Mouse (Mus musculus) left cerebral cortex, postnatal 4 days (tissue): Measurements from ENCODE around the gene Slc22a14. TPM values are rescaled to one million over a fixed set of nuclear protein-coding genes. Genes with fewer than 3 reads are reported as not detected.
"Not testable (repeated sequence)": the region's sequence is repeated elsewhere in the genome, so short reads cannot be mapped to it uniquely, and the experiment has no call there.

ENCODE experiments used
- DNase-seq: peaks from one replicate; pipeline ENCODE4 v3.0.0-alpha.2; 2022
- intact Hi-C: fragments of 180-260 bp; cut with DNase I; formaldehyde crosslinking; loops from one replicate; pipeline ENCODE4 v1.15.1; 2025
- total RNA-seq, 2 experiments: library from RNA; stranded (reverse); gene quantifications; 2 replicates each; pipeline ENCODE4 v1.2.3; 2021

Gene Slc22a14
- not detected for total RNA-seq

DNA sequence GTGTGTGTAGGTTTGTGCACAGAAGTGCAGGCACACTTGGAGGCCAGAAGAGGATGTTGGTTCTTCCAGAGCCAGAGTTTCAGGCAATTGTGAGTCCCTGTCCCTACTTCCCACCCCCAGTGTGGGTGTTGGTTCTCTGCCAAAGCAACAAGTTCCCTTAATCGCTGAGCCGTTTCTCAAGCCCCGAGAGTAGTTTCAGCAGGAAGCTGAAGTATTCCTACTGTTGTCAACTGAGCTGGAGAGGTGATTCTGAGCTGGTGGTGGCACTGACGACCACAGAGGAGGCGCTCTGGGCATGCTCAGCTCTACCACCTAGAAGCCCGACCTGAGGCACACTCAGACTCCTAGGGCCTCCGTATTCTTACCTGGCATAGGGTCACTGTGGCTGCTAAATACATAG, at the start of gene Slc22a14:
Gene Slc22a14, minus strand, starts transcription at position 270 of the 400 bp plus-strand sequence.
- intact Hi-C loops, result no loop called here
- no peak for DNase-seq

DNA sequence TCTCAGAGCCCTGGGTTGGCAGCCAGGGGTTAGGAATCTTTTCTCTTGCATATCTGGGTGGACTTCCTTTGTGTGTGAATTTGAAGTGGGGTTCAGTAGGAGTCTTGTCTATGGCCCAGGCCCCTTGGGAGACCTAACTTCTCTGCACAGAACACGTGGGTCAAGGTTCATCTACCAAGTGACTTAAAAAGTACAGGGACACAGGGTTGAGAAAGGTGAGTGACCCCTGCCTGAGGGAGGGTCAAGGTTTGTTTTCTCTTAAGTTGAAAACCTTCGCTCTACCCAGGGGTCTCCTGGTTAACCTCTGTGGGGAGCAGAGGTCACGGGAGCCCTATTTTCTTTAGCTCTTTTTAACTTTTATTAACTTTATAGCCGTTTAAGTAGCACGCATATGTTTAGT, 44.5 kb upstream of the Slc22a14 start:
- DNase-seq, result no peak
- intact Hi-C loops, result no loop called here

DNA sequence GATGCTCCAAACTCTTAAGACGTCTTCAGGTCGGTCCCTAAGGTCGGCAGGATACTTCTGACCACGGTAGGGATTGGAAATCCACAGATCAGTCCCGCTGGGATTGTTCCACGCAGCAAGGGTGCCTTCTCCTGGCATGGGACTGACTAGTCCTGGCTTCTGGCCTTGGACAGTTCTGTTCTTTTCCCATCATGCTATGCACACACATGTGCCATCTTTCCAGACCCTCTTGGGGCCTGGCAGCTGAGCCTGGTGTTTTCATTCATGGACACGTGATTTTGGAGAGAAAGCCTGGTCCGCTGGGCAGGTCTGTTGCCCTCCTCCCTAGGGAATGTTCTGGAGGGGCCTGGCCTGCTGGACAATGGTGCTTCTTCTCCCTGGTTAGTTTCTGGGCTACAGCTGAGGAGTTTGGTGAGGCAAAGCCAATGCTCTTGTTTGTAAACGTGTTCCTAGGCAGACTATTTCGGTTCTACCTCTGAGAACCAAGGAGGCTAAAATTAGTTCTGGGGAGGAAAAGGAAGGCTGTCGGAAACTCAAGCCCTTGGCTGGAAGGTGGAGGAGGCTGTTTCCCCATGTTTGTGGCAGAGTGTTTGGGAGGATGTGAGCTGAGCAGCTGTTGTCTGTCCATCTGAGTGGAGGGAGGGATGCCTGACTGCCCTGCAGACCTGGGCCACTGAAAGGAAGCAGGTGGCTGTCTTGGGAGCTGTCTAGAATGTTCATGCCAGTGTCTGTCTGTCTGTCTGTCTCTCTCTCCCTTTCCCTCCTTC, 43.7 kb upstream of the Slc22a14 start:
- no peak for DNase-seq
- intact Hi-C loops, result no loop called here

DNA sequence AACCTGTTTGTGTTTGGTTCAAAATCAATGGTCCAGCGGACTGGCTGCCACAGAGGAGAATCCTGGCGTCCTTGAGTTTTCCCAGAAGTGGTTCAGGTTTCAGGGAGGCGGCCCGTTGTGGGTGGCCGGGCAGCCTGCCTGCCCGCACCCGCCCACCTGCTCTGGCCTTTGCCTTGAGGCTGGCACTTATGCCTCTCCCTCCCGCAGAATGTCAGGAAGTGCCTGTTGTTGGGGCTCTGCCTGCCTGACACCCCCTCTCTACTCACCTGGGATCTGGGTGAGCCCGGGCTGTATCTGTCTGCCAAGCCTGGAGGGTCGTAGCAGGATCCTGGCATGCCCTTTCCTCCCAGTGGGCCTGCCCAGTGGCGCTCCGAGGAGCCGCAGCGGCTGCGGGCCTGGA, 42.5 kb upstream of the Slc22a14 start:
- no peak for DNase-seq
- intact Hi-C loops, result no loop called here

DNA sequence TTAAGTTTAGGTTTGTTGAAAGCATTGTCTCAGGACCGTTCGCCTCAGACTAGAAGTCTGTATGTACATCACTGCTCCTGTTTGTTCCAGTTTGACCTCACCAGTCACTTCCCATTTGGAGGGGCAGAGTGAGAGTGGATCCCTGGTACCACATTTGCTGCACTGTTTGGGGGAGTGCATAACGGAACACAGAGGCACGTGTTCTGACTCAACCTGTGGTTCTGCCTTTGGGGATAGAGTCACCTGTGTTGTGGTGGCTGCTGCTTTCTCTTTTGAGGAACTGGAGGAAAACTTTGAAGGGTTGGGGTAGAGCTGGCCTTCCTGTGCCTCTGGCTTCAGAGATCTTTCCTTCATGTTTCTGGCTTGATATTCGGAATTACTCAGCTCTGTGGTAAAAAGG, 38.7 kb upstream of the Slc22a14 start:
- intact Hi-C loops, result no loop called here
- DNase-seq, result no peak

DNA sequence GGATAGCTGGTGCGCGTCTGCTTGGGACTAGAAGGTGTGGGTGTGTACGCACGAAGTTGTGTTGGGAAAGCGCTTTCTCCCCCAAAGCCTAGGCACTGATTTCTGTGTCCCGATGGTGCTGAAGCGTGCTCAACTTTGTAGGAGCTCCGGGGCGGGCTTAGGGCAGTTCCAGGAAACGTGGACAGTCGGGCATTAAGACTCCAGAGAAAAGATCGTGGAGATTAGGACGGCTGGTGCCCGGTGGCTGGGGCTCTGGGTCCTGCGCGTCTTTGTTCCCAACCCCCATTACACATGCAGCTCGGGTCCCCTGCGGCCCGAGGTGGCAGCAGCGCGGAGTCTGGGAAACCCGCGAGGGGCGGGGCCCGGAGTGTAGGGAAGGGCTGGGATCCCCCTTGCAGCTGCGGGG, 37.9 kb upstream of the Slc22a14 start:
- intact Hi-C loops, result no loop called here

DNA sequence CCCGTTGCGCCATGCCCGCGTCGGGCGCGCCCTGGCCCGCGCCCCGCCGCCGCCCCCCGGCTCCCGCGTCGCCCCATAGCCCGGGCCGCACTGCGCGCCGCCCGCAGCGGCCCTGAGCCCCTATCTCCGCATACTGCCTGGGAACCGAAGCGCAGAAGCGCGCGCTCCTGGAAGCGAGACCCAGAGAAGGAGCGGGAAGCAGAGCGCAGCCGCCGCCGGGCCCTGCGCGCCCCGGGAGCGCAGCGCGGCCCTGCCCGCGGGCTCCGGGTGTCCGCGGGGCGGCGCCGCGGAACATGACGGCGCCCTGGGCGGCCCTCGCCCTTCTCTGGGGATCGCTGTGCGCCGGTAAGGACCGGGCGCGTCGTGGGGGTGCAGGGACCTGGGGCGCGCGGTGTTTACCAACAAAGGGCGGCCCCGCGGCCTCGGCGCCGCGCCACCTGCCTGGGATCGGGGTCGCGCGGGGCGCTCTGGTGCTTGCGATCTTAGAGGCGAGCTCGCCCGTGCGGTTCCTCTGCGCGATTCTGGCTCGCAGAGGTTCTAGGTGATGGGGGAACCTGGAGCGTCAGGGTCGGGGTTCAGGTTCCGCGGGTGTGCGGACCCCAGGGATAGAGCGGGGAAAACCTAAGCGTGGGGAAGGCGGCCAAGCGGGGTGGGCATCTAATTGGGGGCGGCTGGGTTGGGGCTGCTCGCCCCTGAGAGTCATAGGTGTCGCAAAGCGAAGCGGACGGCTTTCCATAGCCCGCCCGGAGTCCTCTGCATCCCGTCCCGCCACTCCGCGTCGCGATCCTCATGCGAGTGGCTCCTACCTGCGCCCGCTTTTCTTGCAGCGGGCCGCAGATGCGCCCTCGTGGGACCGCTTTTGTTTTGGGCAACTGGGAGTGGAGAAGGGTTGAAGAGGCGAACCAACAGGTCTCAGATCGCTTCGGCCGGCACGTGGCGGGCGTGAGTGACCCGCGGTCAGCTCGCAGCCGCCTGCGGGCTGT, 37.2 kb upstream of the Slc22a14 start:
- intact Hi-C loops, result no loop called here
- DNase-seq, result peak; percentile 54

More for the DNA sequence above, 37.9 kb upstream of the Slc22a14 start:
- DNase-seq, result peak; percentile 72

DNA sequence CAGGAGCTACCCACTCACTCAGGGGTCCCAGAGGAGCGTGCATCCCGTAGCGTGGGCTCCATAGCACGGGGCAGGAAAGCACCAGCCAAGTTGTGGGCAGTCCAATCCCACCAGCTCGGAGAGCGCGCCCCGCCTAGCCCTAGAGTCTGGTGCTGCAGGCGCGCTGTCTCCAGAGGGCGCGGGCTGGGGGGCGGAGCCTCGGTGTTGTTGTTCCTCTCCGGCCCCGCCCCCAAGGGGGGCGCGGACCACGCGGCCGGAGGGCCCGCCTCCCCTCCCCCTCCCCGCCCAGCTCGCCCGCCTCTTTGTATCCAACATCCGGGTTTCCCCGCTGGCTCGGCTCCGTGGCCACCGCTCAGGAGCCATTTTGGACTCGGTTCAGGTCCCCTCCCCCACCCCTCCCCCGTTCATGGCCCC, 36.5 kb upstream of the Slc22a14 start, which contains the start of gene Acvr2b:
Gene Acvr2b, plus strand, starts transcription at position 318 of the 414 bp plus-strand sequence.
- peak; percentile 99 for DNase-seq
- intact Hi-C loops, result no loop called here

DNA sequence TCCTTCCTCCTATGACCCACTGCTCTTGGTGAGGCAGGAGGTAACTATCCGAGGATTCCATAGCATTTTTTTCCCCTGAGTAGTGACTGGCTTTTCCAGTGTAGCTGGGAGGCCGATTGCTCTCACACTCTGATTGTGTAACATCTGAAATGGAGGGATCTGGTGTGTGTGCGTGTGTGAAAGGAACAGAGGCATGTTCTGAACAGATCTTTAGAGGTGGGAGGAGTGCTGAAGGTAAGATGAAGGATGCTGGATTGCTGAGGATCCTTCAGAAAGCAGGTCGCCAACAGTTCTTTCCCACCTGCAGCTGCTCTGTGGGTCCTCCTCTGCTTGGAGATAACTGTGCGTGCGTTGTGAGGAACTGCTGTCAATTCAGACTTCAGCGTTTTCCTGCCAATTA, 36.0 kb upstream of the Slc22a14 start:
- DNase-seq, result no peak
- intact Hi-C loops, result no loop called here

DNA sequence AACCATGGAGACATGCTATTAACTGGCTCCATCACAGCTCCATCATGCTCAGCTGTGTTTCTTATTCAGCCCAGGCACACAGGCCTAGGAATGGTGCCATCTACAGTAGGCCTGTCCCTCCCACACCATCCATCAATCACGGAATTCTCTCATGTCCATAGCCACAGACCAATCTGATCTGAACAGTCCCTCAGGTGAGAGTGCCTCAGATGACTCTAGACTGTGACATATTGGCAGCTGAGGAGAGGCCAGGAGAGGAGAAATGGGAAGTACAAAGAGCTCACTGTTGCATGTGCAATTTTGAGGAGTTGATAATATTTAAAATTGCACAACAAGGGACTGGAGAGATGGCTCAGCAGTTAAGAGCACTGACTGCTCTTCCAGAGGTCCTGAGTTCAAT, 29.5 kb upstream of the Slc22a14 start:
- DNase-seq, result no peak
- intact Hi-C loops, result no loop called here

DNA sequence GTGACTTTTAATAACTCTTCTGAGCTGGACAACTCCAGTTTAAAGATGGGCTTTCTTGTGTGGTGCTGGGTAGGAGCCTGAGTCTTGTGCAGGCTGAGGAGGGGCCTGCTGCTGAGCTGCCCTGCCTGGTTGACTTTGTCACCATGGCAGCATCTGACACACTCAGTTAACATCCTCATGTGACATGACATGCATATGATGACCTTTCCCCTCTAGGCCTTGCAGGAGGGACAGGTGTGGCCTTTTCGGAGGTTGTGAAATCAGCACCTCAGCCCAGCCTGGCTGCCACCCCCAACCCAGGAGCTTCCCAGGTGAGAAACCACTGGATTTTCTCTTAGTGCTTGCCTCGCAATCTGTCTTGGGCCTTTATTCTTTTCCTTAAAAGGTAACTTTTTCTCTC, 24.9 kb upstream of the Slc22a14 start:
- no peak for DNase-seq
- intact Hi-C loops, result no loop called here

DNA sequence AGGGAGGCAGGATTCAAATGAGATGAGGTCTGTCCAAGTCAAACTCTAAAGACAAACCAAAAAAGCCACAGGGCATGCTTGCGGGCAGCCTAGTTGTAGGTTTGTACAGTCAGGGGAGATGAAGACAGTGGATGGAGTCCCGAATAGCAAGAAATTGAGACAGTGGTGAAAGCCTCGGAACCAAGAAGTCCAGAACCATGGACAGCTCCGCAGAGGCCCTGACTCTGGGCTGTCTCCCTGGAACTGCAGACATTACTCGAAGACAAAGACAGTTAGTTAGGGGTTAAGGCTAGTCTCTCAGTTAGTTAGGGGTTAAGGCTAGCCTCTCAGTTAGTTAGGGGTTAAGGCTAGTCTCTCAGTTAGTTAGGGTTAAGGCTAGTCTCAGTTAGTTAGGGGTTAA, 23.6 kb upstream of the Slc22a14 start:
- no peak for DNase-seq
- intact Hi-C loops, result no loop called here

DNA sequence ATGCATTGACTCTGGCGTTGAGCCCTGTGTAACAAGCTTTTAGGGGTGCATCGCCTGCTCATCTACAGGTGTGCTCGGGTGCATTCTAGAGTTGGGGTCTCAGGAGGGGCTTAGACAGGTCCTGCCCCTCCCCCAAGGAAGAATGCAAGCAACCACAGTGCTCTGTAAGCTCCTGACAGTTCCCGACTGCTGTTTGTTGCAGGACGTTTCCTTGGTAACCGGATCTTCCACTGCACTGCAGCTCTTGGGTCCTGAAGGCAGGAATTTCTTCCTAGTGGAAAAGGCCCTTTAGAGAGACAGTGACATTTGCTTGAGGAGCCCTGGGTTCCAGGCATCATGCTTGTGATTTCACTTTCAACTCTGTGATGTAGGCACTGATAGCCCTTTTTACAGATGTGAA, 17.2 kb upstream of the Slc22a14 start:
- intact Hi-C loops, result no loop called here
- DNase-seq, result no peak

DNA sequence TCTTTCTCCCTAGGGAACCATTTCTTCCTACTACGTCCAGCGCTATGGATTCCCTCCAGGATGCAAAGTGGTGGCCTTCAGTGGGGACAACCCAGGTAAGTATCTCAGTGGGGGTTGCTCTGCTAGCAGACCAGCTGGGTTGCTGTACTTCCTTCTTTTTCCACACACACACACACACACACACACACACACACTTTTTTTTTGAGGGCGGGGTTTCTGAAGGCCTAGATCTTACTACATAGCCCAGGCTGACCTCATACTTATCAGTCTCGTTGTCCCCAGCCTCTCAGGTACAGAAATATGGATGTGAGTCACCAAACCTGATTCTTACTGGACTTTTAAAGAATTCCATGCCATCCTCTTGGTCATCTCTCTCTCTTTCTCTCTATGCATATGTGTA, 12.9 kb upstream of the Slc22a14 start:
- intact Hi-C loops, result no loop called here
- no peak for DNase-seq

DNA sequence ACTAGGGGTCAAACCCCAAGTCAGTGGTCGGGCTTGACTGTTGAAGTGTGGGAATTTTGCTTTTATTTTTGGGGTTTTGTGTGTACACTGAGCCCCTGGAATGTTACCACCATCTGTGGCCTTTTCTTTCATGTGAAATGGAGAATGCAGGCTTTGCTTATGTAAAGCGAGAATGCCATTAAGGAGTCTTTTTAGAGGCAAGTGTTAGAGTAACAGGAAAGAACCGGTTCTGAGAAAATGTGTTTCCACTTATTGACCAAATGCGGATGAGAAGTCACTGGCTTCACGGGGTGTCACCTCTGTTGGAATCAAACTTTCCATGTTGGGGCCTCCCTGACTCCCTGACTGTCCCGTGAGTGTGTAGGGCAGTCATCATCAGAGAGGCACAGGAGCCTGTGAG, 10.2 kb upstream of the Slc22a14 start:
- no peak for DNase-seq
- intact Hi-C loops, result no loop called here

DNA sequence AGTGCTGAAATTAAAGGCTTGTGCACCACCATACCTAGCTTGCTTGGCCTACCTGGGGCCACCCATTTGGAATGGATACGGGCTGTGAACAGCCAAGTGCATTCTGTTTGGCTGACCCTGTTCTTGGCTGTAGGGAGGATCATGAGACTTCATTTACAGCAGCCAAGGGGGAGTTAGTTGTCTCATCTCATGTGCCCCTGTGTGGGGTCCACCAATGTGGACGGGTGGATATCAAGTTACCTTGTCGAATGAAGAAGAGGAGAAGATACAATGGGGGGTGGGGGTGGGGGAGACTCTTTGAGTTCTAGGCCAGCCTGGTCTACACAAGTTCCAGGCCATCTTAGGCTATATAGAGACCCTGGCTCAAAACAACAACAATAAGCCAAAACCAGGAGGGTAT, 9.7 kb upstream of the Slc22a14 start:
- no peak for DNase-seq
- intact Hi-C loops, result no loop called here

DNA sequence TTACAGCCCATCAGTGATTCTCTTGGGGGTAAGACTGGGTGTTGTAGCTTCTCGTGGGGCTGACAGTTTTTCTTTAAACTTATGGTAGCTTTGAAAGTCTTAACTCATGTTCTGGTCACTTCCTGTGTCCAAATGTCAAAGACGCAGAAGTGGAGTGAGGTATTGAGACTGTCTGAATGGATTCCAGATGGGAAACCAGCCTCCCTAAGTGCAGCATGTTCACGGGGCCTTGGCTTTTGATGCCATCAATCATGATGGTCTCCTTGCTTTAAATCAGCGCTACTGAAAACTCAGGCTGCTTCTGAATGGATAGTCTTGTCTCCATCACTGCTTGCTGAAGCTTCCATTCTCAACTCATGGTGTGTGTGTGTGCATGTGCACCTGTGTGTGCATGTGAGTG, 5.9 kb upstream of the Slc22a14 start:
- intact Hi-C loops, result no loop called here

DNA sequence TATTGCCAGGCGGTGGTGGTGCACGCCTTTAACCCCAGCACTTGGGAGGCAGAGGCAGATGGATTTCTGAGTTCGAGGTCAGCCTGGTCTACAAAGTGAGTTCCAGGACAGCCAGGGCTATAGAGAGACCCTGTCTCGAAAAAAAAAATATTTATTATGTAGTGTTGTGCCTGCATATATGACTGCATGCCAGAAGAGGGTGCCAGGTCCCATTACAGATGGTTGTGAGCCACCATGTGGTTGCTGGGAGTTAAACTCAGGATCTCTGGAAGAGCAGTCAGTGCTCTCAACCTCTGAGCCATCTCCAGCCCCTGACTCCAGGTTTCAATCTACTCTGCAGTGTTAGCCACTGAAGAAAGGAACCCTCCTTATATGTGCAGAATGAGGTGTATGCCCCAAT, 5.4 kb upstream of the Slc22a14 start:
- intact Hi-C loops, DNase-seq: not testable (repeated sequence)

More for the DNA sequence above, 5.9 kb upstream of the Slc22a14 start:
- no peak for DNase-seq

DNA sequence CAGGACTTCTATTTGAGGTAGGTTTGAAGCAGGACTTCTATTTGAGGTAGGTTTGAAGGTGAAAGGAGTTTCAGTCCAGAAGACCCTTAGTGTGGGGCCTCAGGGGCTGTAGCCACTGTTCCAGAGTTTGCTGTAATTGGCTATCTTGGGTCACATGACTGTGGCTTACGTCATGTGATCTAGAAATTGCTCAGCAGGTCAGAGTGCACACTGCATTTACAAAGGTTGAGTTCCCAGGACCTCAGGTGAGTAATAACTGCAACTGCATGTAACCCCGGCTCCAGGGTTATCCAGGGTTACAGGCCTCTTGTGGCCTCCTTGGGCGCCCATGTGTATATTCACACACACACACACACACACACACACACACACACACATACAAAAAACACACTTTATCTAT, 3.0 kb upstream of the Slc22a14 start:
- intact Hi-C loops, result no loop called here
- DNase-seq, result no peak

DNA sequence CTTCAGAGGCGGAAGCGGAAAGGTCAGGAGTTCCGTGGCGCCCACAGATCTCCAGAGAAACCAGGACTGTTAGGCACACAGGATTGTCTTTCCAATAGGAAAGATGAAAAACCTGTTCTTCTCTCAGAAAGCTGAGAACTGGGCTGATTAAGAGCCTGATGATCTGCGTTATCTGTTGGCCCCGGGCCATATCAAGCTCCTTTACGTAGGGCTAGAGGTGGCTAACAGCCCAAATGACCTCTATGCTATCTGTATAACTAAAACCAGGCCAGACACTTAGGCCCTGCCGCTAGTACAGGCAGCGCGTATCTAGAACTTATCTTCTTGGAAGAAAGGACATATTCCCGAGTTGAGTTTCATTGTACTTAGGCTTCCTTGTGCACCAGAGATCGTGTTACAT, 2.1 kb downstream of the Slc22a14 start:
- intact Hi-C loops, result no loop called here
- no peak for DNase-seq

DNA sequence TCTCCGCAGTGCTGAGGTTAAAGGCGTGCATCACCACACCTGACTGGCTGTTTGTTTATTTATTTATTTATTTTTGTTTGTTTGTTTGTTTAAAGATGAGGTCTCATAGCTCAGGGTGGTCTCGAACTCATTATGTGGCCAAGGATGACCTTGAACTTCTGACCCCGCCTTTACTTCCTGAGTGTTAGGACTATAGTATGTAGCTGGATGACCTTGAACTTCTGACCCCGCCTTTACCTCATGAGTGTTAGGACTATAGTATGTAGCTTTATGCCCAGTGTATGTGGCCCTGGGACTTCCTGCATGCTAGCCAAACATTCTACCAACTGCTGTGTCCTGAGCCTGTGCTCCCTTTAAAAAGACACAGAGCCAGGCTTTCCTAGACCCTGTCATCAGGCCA, 3.9 kb downstream of the Slc22a14 start:
- DNase-seq, result no peak
- intact Hi-C loops, result no loop called here

DNA sequence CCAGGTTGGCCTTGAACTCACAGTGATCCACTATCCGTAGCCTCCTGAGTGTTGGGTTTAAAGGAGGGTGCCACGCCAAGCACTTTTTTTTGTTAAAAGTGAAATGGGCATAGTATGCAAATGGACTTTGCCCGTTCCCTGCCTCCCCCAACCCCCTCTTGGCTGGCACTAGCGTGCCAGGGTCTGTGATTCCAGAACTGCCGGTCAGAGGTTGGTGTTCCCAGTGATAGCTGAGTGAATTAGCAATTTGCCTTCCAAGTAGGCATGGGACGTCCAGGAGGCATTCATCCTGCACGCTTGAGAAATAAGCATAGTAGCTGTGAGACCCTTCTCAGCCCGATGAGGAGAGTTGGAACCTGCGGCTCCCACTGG, 7.3 kb downstream of the Slc22a14 start:
- intact Hi-C loops, result loop anchor here (10.0 kb wide), 1 partner anchor 77 kb away; no protein-coding TSS in a partner anchor

More for the DNA sequence above, 7.3 kb downstream of the Slc22a14 start:
- DNase-seq, result no peak
